8 mouse cellular contexts compared by ENCODE assay signal in the genomic region with DNA sequence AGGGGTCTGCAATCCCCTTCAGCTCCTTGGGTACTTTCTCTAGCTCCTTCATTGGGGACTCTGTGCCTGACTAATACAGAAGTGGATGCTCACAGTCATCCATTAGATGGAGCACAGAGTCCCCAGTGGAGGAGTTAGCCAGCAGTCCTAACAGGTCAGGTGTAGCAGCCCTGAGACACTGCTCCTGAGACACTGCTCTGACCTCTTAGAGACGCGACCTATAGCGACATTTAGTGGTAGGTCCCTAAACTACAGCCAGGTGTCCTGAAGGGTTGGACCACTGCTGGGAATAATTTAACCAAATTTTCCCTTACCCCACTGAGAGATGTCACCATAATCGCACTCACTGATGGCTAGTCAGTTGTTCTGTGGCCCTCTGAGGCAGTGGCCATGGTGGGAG.
DNase-seq lines count a peak whose midpoint lies in the region; ATAC-seq and TF ChIP-seq lines count a peak whose summit lies in the region.

No protein-coding gene starts in this region.

- POLR2A ChIA-PET in Patski (lab: Charles Lee), result no interaction called here

- peak; percentile 61 for ATAC-seq in CD4-positive, CD25-positive, alpha-beta regulatory T cell, adult 4 months
- ATAC-seq in Patski, result peak; percentile 54
- peak; percentile 67 for ATAC-seq in megakaryocyte, adult 5-6 weeks (ENCODE audit: poor library complexity, severe bottlenecking)

- H3K27me3 ChIP-seq in Patski, result peaks cover 11% of the 10 kb centered on the region

- peak; percentile 80 for TF ChIP-seq CTCF in Patski (IDR thresholded peaks at IDR 0.05)

- in situ Hi-C loops in Patski (cut with MboI; ENCODE audit: low pct_unique_long_range_greater_than_20kb), result loop anchor here (25.0 kb wide), 1 partner anchor 1241 kb away; the partner anchor contains the start of gene Cfap299

- DNase-seq in Patski (ENCODE audit: low read depth, low spot score) (no peak), MN1 (ENCODE audit: low spot score) (no peak)
- peak; percentile 72 to 75 for DNase-seq in cerebellum, postnatal 14 days
- DNase-seq in heart, adult 8-10 months (ENCODE audit: low spot score), result peak; percentile 47
- DNase-seq in kidney, adult 9 months, result peak; percentile 77
- peak; percentile 50 to 58 for DNase-seq in spleen, postnatal 36 days (ENCODE audit: low spot score in 2 of 2)

- CTCF ChIA-PET in Patski (lab: Charles Lee), result interaction anchor here (0.6 to 2.9 kb wide), 7 partner anchors 15 to 379 kb away, joined by 3 to 14 read pairs (median 6); no protein-coding TSS in a partner anchor

Comparison
In these comparisons a context has a peak if more than half of its experiments do, and no peak if none do; other contexts are left out.
1. DNase-seq: peak in cerebellum, postnatal 14 days (2 of 2), heart, adult 8-10 months (single experiment), kidney, adult 9 months (single experiment) and spleen, postnatal 36 days (2 of 2); none in Patski (single experiment) and MN1 (single experiment).
2. Peak in every context shown above with its lines, with median percentiles within 50 percentile points of each other: ATAC-seq.